Mouse (Mus musculus): ENCODE measurements around the gene Lcn4. TPM values are rescaled to one million over a fixed set of nuclear protein-coding genes. Genes with fewer than 3 reads are reported as not detected.
"Not testable (repeated sequence)": the region's sequence is repeated elsewhere in the genome, so short reads cannot be mapped to it uniquely, and the experiment has no call there.

Gene Lcn4
- not detected in 2 replicates for polyA plus RNA-seq (2015; fragmentation: Nextera tagmentation; extraction: Ambion mirVana)

DNA sequence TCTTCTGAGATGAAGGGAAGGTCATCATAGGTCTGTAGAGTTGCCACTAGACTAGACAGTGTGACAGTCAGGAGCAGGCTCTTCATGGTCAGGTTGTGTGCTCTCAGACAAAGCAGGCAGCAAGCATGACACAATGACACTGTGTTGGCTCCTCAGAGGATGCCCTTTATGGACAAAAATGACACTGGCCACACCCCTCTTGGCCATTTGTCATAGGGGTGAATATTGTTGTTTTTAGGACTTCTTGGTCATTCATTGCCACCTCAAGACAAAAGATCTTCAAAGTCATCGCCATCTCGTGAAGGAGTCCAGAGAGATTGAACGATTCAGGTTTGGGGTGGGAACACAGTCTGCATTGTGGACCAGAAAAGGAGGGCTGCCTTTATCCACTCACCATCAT, at the start of gene Lcn4:
Gene Lcn4 (minus strand): TSS at position 101 of the 400 bp plus-strand sequence.
- Histone ChIP-seq H3K9ac (ENCODE audit: low read length) (no peak within 1 kb of the TSS), H3K27ac (ENCODE audit: low read length) (no peak within 1 kb of the TSS), H3K4me2 (ENCODE audit: low read depth, low read length) (no peak within 1 kb of the TSS), H3K9me3 (replicated peaks; ENCODE audit: control insufficient read depth, low read length) (no peaks in the 10 kb centered on the region), H3K4me1 (ENCODE audit: control insufficient read depth, insufficient read depth, low read length) (no peaks in the 10 kb centered on the region), H3K36me3 (ENCODE audit: control insufficient read depth, insufficient read depth) (no peaks in the 10 kb centered on the region), H3K27me3 (ENCODE audit: control insufficient read depth, insufficient read depth, low read length) (no peaks in the 10 kb centered on the region), H3K4me3 (ENCODE audit: low read length) (no peak within 1 kb of the TSS)
- ATAC-seq (replicated peaks; ENCODE audit: extremely low read depth, insufficient read depth, low FRiP score): no peak
- 85% methylated on average over 3 of the region's 3 CpGs for WGBS

DNA sequence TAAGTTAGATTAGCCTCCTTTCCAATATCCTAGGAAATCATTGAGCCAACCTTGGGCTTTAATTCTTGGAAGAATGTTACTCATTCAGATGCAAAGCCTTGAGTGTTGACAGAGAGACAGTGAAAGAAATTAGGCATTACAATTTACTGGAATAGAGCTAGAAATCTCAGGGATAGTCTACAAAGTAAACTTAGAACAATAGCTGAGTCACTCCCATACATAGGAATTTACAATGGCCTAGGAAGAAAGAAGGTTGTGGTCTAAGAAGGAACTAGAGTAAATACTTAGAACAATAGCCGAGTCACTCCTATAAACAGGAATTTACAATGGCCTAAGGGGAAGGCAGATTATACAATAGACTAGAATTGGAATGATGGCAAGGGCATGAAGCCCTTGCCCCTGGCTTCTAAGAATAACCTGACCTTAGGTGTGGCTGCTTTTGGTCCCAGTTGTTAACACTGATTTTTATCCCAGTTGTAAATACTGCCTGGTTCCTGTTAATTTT, 15.1 kb upstream of the Lcn4 start:
- H3K4me3 ChIP-seq (ENCODE audit: low read length): no peak overlapping the region
- H3K27me3 ChIP-seq (ENCODE audit: control insufficient read depth, insufficient read depth, low read length): no peaks in the 10 kb centered on the region
- no peak for ATAC-seq (replicated peaks; ENCODE audit: extremely low read depth, insufficient read depth, low FRiP score)
- WGBS: 81% methylated on average over 1 of the region's 1 CpGs
- H3K36me3 ChIP-seq (ENCODE audit: control insufficient read depth, insufficient read depth): no peaks in the 10 kb centered on the region
- no peaks in the 10 kb centered on the region for H3K4me1 ChIP-seq (ENCODE audit: control insufficient read depth, insufficient read depth, low read length)
- no peak overlapping the region for H3K4me2 ChIP-seq (ENCODE audit: low read depth, low read length)
- H3K9me3 ChIP-seq (replicated peaks; ENCODE audit: control insufficient read depth, low read length): no peaks in the 10 kb centered on the region; the same call in 1 of the 2 replicates
- H3K27ac ChIP-seq (ENCODE audit: low read length): no peak overlapping the region
- H3K9ac ChIP-seq (ENCODE audit: low read length): no peak overlapping the region

DNA sequence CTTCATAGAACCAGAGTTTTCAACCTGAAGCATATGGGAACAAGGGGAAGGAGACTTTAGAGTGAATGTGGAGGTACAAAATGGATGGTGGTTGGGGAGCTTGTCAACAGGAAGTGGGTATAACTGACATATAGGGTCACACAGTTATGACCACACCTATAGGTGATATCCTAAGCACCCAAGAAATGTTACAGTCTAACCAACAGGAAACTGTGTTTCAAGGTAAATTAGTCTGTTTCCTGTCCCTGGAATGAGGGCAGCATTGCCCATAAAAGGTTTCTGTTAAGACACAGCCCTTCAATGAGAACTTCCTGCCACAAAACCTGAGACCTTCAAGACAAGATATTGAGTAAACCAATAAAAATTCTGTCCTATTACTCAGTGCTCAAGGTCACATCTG, 2.3 kb downstream of the Lcn4 start:
- Histone ChIP-seq H3K9ac (ENCODE audit: low read length) (no peak overlapping the region), H3K27ac (ENCODE audit: low read length) (no peak overlapping the region), H3K27me3 (ENCODE audit: control insufficient read depth, insufficient read depth, low read length) (no peaks in the 10 kb centered on the region), H3K4me2 (ENCODE audit: low read depth, low read length) (no peak overlapping the region), H3K36me3 (ENCODE audit: control insufficient read depth, insufficient read depth) (no peaks in the 10 kb centered on the region), H3K4me3 (ENCODE audit: low read length) (no peak overlapping the region), H3K4me1 (ENCODE audit: control insufficient read depth, insufficient read depth, low read length) (no peaks in the 10 kb centered on the region), H3K9me3 (replicated peaks; ENCODE audit: control insufficient read depth, low read length) (no peaks in the 10 kb centered on the region)
- no peak for ATAC-seq (replicated peaks; ENCODE audit: extremely low read depth, insufficient read depth, low FRiP score)

DNA sequence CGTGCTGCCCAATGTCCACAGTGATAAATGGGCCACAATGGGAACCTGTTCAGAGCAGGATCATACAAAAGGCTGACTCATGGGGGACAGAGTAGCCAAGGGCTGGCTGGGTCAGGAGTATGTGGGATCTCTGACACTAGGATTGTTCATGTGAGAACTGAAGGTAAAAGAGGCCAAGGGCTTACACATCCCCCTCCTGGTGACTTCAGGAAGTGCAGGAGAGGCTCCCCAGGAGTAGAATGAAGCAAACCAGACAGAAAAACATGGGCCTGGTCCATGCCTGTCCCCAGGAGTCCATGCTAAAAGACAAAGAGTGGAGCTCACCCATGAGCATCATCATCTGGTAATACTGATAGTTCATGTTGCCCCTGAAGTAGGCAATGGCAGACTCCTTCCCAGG, 7.5 kb downstream of the Lcn4 start:
- not testable (repeated sequence) for ATAC-seq (replicated peaks; ENCODE audit: extremely low read depth, insufficient read depth, low FRiP score); H3K9ac ChIP-seq (ENCODE audit: low read length); H3K4me1 ChIP-seq (ENCODE audit: control insufficient read depth, insufficient read depth, low read length); H3K27ac ChIP-seq (ENCODE audit: low read length); H3K4me3 ChIP-seq (ENCODE audit: low read length); H3K36me3 ChIP-seq (ENCODE audit: control insufficient read depth, insufficient read depth); H3K9me3 ChIP-seq (replicated peaks; ENCODE audit: control insufficient read depth, low read length); H3K27me3 ChIP-seq (ENCODE audit: control insufficient read depth, insufficient read depth, low read length); H3K4me2 ChIP-seq (ENCODE audit: low read depth, low read length)
- 71% methylated on average over 1 of the region's 1 CpGs for WGBS

DNA sequence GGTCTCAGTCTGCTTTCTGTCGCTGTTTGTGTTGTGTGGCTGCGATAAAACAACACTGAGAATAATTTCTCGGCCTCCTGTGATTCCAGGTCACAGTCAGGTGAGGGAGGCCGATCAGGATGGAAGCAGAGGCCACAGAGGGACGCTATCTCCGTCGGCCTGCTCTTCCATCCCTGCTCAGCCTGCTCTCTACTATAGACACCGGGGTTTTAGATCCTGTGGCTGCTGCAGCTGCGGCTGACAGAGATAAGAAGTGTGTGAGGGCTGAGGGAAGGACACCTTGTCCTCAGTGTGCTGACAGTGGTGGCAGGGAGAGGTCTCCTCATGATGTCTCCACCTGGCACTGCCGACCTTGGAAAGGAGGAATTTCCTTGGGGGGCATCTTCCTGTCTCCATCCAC, 8.0 kb downstream of the Lcn4 start:
- no peak overlapping the region for H3K4me3 ChIP-seq (ENCODE audit: low read length)
- no peaks in the 10 kb centered on the region for H3K9me3 ChIP-seq (replicated peaks; ENCODE audit: control insufficient read depth, low read length)
- no peak overlapping the region for H3K9ac ChIP-seq (ENCODE audit: low read length)
- WGBS: 33% methylated on average over 10 of the region's 10 CpGs
- no peak overlapping the region for H3K27ac ChIP-seq (ENCODE audit: low read length)
- no peak for ATAC-seq (replicated peaks; ENCODE audit: extremely low read depth, insufficient read depth, low FRiP score)
- H3K4me1 ChIP-seq (ENCODE audit: control insufficient read depth, insufficient read depth, low read length): peaks cover 5% of the 10 kb centered on the region
- H3K36me3 ChIP-seq (ENCODE audit: control insufficient read depth, insufficient read depth): no peaks in the 10 kb centered on the region
- peaks cover 3% of the 10 kb centered on the region for H3K27me3 ChIP-seq (ENCODE audit: control insufficient read depth, insufficient read depth, low read length)
- H3K4me2 ChIP-seq (ENCODE audit: low read depth, low read length): no peak overlapping the region

DNA sequence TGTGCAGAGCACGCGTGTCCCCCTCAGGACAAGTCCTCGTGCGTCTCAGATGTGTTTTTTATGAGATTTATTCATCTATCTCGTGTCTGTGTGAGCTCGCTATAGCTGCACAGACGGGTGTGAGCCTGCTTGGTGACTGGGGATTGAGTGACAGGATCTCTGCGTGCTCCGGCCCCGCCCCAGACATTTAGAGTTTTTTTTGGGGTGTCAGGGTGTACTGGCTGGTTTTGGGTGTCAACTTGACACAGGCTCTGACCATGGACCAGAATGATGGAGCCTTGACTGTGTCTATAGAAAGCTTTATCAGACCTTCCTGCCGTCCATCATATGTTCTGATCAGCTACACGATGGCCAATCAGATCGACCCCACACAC, 8.6 kb downstream of the Lcn4 start:
- Histone ChIP-seq H3K36me3 (ENCODE audit: control insufficient read depth, insufficient read depth) (no peaks in the 10 kb centered on the region), H3K9me3 (replicated peaks; ENCODE audit: control insufficient read depth, low read length) (no peaks in the 10 kb centered on the region), H3K27ac (ENCODE audit: low read length) (no peak overlapping the region), H3K4me3 (ENCODE audit: low read length) (no peak overlapping the region), H3K4me2 (ENCODE audit: low read depth, low read length) (no peak overlapping the region), H3K27me3 (ENCODE audit: control insufficient read depth, insufficient read depth, low read length) (peaks cover 3% of the 10 kb centered on the region), H3K9ac (ENCODE audit: low read length) (no peak overlapping the region), H3K4me1 (ENCODE audit: control insufficient read depth, insufficient read depth, low read length) (peaks cover 5% of the 10 kb centered on the region)
- 75% methylated on average over 13 of the region's 13 CpGs for WGBS
- ATAC-seq (replicated peaks; ENCODE audit: extremely low read depth, insufficient read depth, low FRiP score): no peak

DNA sequence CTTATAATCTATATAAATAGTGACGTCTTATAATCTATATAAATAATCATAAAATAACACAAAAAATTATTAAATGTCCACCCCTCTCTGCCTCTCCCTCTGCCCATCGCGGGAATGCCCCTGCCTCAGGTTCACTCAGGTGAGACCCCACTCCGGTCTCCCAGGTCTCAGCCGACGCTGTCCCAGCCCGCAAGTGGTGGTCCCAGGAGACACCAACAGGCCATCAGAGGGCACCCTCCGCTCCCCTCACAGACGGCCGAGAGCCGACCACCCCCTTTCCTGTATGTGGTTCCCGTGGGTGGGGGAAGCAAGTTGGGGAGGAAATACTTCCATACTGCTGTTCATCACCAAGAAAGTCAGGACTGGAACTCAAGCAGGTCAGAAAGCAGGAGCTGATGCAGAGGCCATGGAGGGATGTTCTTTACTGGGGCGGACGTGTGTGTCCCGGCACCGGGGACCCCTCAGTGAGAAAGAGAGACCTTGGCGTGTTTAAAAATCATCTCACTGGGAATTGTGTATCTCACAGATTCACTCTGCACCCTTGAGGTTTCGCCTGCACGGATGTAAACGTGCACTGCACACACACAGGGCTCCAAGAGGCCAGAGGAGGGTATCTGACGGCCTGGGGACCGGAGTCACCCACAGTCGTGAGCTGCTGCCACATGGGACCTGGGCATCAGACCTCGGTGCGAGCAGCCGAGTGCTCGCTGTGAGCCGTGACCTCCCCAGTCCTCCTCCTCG, 9.1 kb downstream of the Lcn4 start:
- ATAC-seq (replicated peaks; ENCODE audit: extremely low read depth, insufficient read depth, low FRiP score): no peak
- Histone ChIP-seq H3K4me1 (ENCODE audit: control insufficient read depth, insufficient read depth, low read length) (peaks cover 5% of the 10 kb centered on the region), H3K9ac (ENCODE audit: low read length) (peak overlapping the region; percentile 38; the same call in 1 of the 2 replicates), H3K36me3 (ENCODE audit: control insufficient read depth, insufficient read depth) (no peaks in the 10 kb centered on the region), H3K27me3 (ENCODE audit: control insufficient read depth, insufficient read depth, low read length) (peaks cover 3% of the 10 kb centered on the region), H3K27ac (ENCODE audit: low read length) (no peak overlapping the region), H3K4me2 (ENCODE audit: low read depth, low read length) (peak overlapping the region; percentile 81), H3K4me3 (ENCODE audit: low read length) (peak overlapping the region; percentile 42), H3K9me3 (replicated peaks; ENCODE audit: control insufficient read depth, low read length) (no peaks in the 10 kb centered on the region)
- 40% methylated on average over 29 of the region's 29 CpGs for WGBS

DNA sequence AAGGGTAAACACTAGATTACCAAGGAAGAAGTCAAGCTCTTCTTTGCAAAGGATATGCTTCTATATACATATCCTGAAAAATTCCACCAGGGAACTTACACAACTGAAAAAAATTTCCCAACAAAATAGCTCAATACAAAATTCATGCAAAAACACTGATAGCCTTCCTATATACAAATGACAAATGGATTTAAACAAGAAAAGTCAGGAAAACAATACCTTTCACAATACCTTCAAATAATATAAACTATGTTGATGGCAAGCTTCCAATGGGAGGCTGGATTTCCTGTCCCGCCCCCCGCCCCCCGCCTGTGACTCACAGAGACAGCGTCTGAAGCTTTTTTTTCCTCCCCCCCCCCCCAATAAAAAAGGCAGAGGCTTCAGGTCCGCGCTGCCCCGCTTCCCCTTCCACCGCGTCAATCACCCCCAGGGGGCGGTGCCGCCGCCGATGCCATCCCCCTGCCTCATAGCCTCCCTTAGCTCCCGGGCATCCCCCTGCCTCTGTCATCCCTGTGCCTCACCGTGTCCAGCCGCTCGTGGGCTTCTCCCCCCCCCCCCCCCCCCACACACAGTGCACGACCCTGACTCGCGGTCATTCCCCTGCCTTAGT, 9.8 kb downstream of the Lcn4 start:
- Histone ChIP-seq H3K4me1 (ENCODE audit: control insufficient read depth, insufficient read depth, low read length) (peaks cover 5% of the 10 kb centered on the region), H3K27me3 (ENCODE audit: control insufficient read depth, insufficient read depth, low read length) (peaks cover 3% of the 10 kb centered on the region), H3K4me3 (ENCODE audit: low read length) (peak overlapping the region; percentile 42), H3K9me3 (replicated peaks; ENCODE audit: control insufficient read depth, low read length) (no peaks in the 10 kb centered on the region), H3K9ac (ENCODE audit: low read length) (peak overlapping the region; percentile 38), H3K4me2 (ENCODE audit: low read depth, low read length) (peak overlapping the region; percentile 81), H3K36me3 (ENCODE audit: control insufficient read depth, insufficient read depth) (no peaks in the 10 kb centered on the region), H3K27ac (ENCODE audit: low read length) (no peak overlapping the region)
- no peak for ATAC-seq (replicated peaks; ENCODE audit: extremely low read depth, insufficient read depth, low FRiP score)
- WGBS: 1% methylated on average over 19 of the region's 20 CpGs

DNA sequence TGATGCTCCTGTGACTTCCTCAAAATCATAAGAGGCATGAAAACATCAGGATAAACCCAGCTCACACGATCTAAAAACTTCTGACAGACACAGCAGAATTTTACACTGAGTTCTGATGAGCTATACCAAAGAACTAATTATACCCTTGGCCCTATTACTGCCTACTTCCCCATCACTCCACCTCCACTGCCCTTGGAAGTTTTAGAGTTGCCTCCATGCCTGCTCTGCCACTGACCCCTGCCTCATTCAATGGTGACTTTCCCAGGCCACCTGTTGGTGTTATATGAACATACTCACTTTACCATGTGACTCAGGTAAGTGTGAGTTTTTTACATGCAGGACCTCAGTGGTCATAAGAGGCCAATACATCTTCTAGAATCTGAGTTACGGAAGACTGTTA, 13.7 kb downstream of the Lcn4 start:
- peaks cover 5% of the 10 kb centered on the region for H3K4me1 ChIP-seq (ENCODE audit: control insufficient read depth, insufficient read depth, low read length)
- peaks cover 3% of the 10 kb centered on the region for H3K27me3 ChIP-seq (ENCODE audit: control insufficient read depth, insufficient read depth, low read length)
- H3K27ac ChIP-seq (ENCODE audit: low read length): no peak overlapping the region
- no peaks in the 10 kb centered on the region for H3K36me3 ChIP-seq (ENCODE audit: control insufficient read depth, insufficient read depth)
- no peak overlapping the region for H3K4me3 ChIP-seq (ENCODE audit: low read length)
- H3K9ac ChIP-seq (ENCODE audit: low read length): no peak overlapping the region
- no peak overlapping the region for H3K4me2 ChIP-seq (ENCODE audit: low read depth, low read length)
- H3K9me3 ChIP-seq (replicated peaks; ENCODE audit: control insufficient read depth, low read length): no peaks in the 10 kb centered on the region
- ATAC-seq (replicated peaks; ENCODE audit: extremely low read depth, insufficient read depth, low FRiP score): no peak
- 74% methylated on average over 2 of the region's 2 CpGs for WGBS

Data from heart, embryonic 16.5 days (tissue).